ENCODE assay signal across 24 mouse cellular contexts in the genomic region with DNA sequence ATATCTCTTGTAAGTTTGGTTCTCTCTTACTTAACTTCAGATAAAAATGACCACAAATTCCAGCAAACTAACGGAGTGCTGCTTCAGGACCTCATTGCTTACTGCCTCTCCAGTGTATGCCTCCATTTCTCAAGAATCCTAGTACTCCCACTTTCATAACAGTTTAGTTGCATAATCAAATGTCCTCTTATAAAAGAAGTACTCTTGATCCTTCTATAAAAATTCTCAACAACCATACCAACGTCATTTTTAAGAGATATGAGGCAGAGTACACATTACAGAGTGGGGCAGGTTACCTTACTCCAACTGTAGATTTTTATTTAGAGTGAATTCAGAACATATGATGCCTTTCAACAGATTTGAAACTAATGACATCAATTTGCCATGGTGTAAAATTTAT. TPM values are rescaled to one million over a fixed set of nuclear protein-coding genes. Genes with fewer than 3 reads are reported as not detected.
DNase-seq lines count a peak whose midpoint lies in the region; ATAC-seq and TF ChIP-seq lines count a peak whose summit lies in the region.
"Had no signal": no experiment of that assay in that cellular context is flagged by ENCODE, and none has a peak within 500 bp of the region (broad histone marks: within the 10 kb centered on the region; RNA-seq: fewer than 3 reads in every experiment).

No protein-coding gene starts in this region.

- no peak for TF ChIP-seq CTCF in liver, adult 2 months (IDR thresholded peaks at IDR 0.05; ENCODE audit: low read depth, low read length)
- TF ChIP-seq CTCF in lung, adult 2 months (IDR thresholded peaks at IDR 0.05; ENCODE audit: insufficient read depth, low read length): no peak

- H3K27me3 ChIP-seq in liver, adult 2 months (ENCODE audit: control insufficient read depth, insufficient read depth, low read length): no peaks in the 10 kb centered on the region
- no peaks in the 10 kb centered on the region for H3K27me3 ChIP-seq in lung, embryonic 16.5 days (ENCODE audit: control insufficient read depth, insufficient read depth, low read depth, low read length)
- H3K27me3 ChIP-seq: CH12.LX; embryonic facial prominence, embryonic 12.5 days; forebrain, embryonic 13.5 days; forebrain, embryonic 15.5 days; Patski had no signal

- peaks cover 5% of the 10 kb centered on the region for H3K36me3 ChIP-seq in liver, adult 2 months (ENCODE audit: control insufficient read depth, insufficient read depth, low read length)
- no peaks in the 10 kb centered on the region for H3K36me3 ChIP-seq in lung, embryonic 16.5 days (ENCODE audit: control insufficient read depth, insufficient read depth, low read length)
- H3K36me3 ChIP-seq: embryonic facial prominence, embryonic 10.5 days; embryonic facial prominence, embryonic 12.5 days; forebrain, embryonic 15.5 days; G1E had no signal

- H3K9me3 ChIP-seq in lung, embryonic 16.5 days (ENCODE audit: control insufficient read depth, low read length): no peaks in the 10 kb centered on the region
- H3K9me3 ChIP-seq: embryonic facial prominence, embryonic 10.5 days; embryonic facial prominence, embryonic 12.5 days; forebrain, embryonic 13.5 days; forebrain, embryonic 15.5 days; G1E had no signal

- no peaks in the 10 kb centered on the region for H3K79me2 ChIP-seq in liver, adult 2 months (ENCODE audit: control insufficient read depth, insufficient read depth, low read length)

- WGBS in liver, adult 2 months: 54% methylated on average over 2 of the region's 2 CpGs
- WGBS in lung, embryonic 16.5 days: 47% methylated on average over 2 of the region's 2 CpGs
- WGBS in lung, adult 2 months: 56% methylated on average over 2 of the region's 2 CpGs

- ATAC-seq in lung, embryonic 16.5 days (ENCODE audit: low read depth): peak; percentile 83
- ATAC-seq: activated CD4-positive, CD25-positive, alpha-beta regulatory T cell, adult 4 months; CD4-positive, CD25-positive, alpha-beta regulatory T cell, adult 4 months; forebrain, embryonic 13.5 days; forebrain, embryonic 15.5 days; Patski had no signal

- H3K27ac ChIP-seq in liver, adult 2 months (replicated peaks; ENCODE audit: insufficient read depth, low read depth, low read length): no peak overlapping the region
- no peak overlapping the region for H3K27ac ChIP-seq in lung, embryonic 16.5 days (ENCODE audit: low read length)
- H3K27ac ChIP-seq: embryonic facial prominence, embryonic 10.5 days; embryonic facial prominence, embryonic 12.5 days; forebrain, embryonic 13.5 days; forebrain, embryonic 15.5 days had no signal

- no peak overlapping the region for H3K9ac ChIP-seq in liver, adult 2 months (ENCODE audit: low read depth, low read length)
- H3K9ac ChIP-seq in lung, embryonic 16.5 days (ENCODE audit: low read length): no peak overlapping the region
- H3K9ac ChIP-seq: embryonic facial prominence, embryonic 12.5 days; forebrain, embryonic 13.5 days; forebrain, embryonic 15.5 days had no signal

- H3K4me2 ChIP-seq in lung, embryonic 16.5 days (ENCODE audit: low read depth, low read length): no peak overlapping the region
- H3K4me2 ChIP-seq: embryonic facial prominence, embryonic 12.5 days; forebrain, embryonic 13.5 days; forebrain, embryonic 15.5 days had no signal

- DNase-seq in liver, adult 2 months (ENCODE audit: extremely low read depth, low read depth, low spot score): peak; percentile 41
- no peak for DNase-seq in liver
- DNase-seq in lung, adult 2 months: no peak
- peak; percentile 50 for DNase-seq in lung, postnatal 25 days (ENCODE audit: low spot score)
- DNase-seq in lung, postnatal 10 days: no peak
- DNase-seq: adrenal gland, adult 8-10 months; adrenal gland, postnatal 14 days; adrenal gland, postnatal 36 days; B cell, adult 2 months; cerebellum, adult 11-12 months; cerebellum, adult 2 months; cerebellum, adult 9-10 months; cerebellum, postnatal 10 days; cerebellum, postnatal 25 days had no signal

- no peak overlapping the region for H3K4me3 ChIP-seq in liver, adult 2 months (ENCODE audit: insufficient read depth, low read depth, low read length)
- no peak overlapping the region for H3K4me3 ChIP-seq in lung, embryonic 16.5 days (ENCODE audit: low read length)
- no peak overlapping the region for H3K4me3 ChIP-seq in lung, adult 2 months (replicated peaks; ENCODE audit: extremely low read depth, low read depth, low read length)
- H3K4me3 ChIP-seq: embryonic facial prominence, embryonic 10.5 days; embryonic facial prominence, embryonic 12.5 days; forebrain, embryonic 13.5 days; forebrain, embryonic 15.5 days had no signal

- H3K4me1 ChIP-seq in liver, adult 2 months (ENCODE audit: control insufficient read depth, insufficient read depth, low read length): peaks cover 11% of the 10 kb centered on the region
- no peaks in the 10 kb centered on the region for H3K4me1 ChIP-seq in lung, embryonic 16.5 days (replicated peaks; ENCODE audit: control insufficient read depth, insufficient read depth, low read length)
- H3K4me1 ChIP-seq in lung, adult 2 months (ENCODE audit: control insufficient read depth, insufficient read depth, low read length): no peaks in the 10 kb centered on the region; the same call in 1 of the 2 replicates
- H3K4me1 ChIP-seq: embryonic facial prominence, embryonic 10.5 days; embryonic facial prominence, embryonic 12.5 days; forebrain, embryonic 13.5 days; forebrain, embryonic 15.5 days had no signal

- no peak for TF ChIP-seq POLR2A in liver, adult 2 months (IDR thresholded peaks at IDR 0.05; ENCODE audit: extremely low read depth, insufficient read depth, low read length)
- no peak for TF ChIP-seq POLR2A in lung, adult 2 months (IDR thresholded peaks at IDR 0.05; ENCODE audit: borderline replicate concordance, extremely low read depth, low read depth, low read length)

RNA-seq across cellular contexts. Expression of a gene that starts 15.7 kb away (rescaled TPM):
- total RNA-seq in liver, adult 2 months (2014; rRNA removed): 107 and 121 TPM in 2 replicates
- polyA plus RNA-seq in liver, adult 2 months (2012; rRNA removed): 35.3 and 39.8 TPM in 2 replicates
- polyA plus RNA-seq in lung, embryonic 16.5 days (2015; fragmentation: Nextera tagmentation; extraction: Ambion mirVana): 0.58 and 1.6 TPM in 2 replicates
- polyA plus RNA-seq in lung, adult 2 months (2012; rRNA removed): 4.4 and 6.9 TPM in 2 replicates
- polyA plus RNA-seq: embryonic facial prominence, embryonic 10.5 days; Patski had no signal

Comparison
In these comparisons a context has a peak if more than half of its experiments do, and no peak if none do; other contexts are left out.
1. DNase-seq: peak in liver, adult 2 months (single experiment) and lung, postnatal 25 days (single experiment); none in liver (single experiment), lung, adult 2 months (single experiment) and lung, postnatal 10 days (single experiment).